Mouse (Mus musculus): ENCODE measurements around the gene Dctn1.

Dctn1 gene

GRCm38 (mm10) chr6:83166243-83166630 is 517 bp downstream of the Dctn1 start:
- no peak for DNase-seq (ENCODE audit: low read depth, low spot score)

DNA sequence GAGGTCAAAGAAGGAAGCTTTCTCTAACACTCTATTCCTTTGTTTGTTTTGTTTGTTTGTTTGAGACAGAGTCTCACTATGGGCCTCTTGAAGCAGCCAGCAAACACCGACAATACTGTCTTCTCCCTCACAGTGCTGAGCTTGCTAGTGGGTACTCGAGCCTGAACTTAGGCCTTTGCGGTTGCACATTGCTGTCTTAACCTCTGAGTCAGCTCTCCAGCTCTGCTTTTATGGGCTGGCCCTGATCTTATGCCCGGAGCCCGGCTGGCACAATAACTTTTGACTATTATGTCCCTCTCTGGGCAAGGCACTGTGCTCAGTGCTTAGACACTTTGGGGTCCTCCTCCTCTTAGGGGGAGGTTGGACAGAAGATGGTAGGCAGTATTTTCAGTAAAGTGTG is 4.2 kb downstream of the Dctn1 start:
- no peak for DNase-seq (ENCODE audit: low read depth, low spot score)

GRCm38 (mm10) chr6:83171063-83171462 is 5.3 kb downstream of the Dctn1 start:
- no peak for DNase-seq (ENCODE audit: low read depth, low spot score)

DNA sequence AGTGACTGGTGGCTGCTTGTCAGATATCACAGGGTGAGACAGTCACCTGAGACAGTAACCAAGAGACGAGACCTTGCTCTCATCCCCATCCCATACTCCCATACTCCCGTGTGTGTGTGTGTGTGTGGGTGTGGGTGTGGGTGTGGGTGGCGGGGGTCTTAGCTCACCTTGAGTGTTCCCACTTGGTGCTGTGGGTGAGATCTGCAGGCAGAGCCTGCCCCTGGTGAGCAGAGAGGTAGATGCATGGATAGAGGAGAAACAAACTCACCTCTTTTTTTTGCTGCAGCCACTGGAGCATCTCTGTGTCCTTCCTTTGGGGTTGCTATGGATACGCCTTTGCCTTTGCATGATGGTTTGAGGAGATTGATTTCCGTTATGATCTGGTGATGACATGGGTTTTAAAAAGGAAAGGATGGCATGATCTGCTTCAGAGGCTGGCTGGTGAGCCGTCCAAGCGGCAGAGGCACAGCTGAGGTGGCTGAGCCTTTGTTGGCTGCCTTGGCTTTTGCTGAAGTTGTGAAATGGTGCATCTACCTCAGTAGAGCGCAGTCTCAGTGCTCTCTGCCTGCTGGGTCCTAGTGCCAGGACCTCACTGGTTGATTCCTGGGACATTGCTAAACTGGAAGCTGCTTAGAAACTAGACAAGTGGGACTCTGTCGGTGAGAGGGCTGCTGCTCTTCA is 6.7 kb downstream of the Dctn1 start:
- no peak for DNase-seq (ENCODE audit: low read depth, low spot score)

- DNase-seq (ENCODE audit: low read depth, low spot score), result no peak
Measured at GRCm38 (mm10) chr6:83175996-83176395, 10.3 kb downstream of the Dctn1 start.

- peak; percentile 26 for DNase-seq (ENCODE audit: low read depth, low spot score)
Measured at GRCm38 (mm10) chr6:83179390-83180117, 13.8 kb downstream of the Dctn1 start.

DNA sequence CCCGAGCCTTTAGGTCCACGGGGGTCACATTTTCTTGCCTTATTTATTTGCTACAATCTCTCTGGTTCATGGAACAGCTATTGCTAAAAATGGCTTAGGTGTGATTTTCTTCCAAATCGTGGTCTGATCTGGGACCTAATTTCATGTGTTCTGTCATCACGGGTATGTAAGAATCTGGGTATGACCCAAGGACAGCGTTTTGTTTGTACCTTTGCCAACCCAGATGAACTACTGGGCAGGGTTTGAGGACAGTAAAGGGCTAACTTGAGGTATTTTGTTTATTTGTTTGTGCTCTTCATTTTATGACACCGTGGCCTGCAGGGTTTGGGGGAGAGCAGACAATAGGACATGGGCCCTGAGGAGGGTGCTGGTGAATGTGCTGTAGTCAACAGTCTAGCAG is 14.9 kb downstream of the Dctn1 start:
- DNase-seq (ENCODE audit: low read depth, low spot score), result no peak

GRCm38 (mm10) chr6:83184858-83185435 is 19.2 kb downstream of the Dctn1 start:
- no peak for DNase-seq (ENCODE audit: low read depth, low spot score)

DNA sequence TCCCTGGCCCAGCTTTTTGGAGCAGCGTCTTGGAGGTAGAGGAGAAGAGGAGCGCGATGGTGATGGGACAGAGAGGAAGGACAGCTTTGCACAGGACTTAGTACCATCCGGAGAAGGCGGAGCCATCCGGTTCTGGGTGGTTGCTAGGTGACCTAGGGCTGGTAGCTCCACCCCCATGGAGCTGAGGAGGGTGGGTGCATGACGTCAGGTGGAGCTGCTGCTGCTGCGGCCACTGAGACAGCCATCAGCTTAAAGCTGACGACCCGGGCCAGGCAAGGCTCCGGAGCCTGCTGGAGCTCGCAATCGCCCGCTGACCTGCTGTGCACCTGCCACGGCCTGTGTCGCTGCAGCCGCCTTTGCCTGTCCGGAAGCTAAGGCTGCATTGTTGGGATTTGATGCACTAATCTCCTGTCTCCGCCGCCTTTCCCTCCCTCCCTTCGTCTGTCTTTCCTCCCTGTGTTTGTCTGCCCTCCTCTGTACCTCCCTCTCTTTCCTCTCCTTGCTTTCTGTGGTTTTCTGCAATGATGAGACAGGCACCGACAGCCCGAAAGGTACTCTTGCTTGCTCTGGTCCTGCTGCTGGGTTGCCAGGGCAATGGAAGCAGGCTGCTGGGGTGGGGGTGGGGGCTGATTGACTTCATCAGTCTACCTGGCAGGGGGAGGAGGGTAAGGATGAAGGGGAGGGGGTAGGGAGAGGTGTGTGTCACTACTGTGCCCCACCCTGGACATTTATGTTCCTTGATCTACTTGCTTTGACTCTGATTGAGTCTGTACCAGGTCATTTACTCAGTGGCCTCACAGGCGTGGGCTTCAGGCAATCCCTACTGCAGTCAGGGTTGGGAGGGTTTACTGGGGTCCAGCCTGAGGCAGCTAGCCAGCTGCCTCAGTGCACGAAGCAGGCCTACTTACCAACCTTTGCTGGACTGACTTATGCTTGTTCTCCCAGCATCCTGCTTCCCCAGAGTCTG is 20.5 kb downstream of the Dctn1 start:
- peak; percentile 68 for DNase-seq (ENCODE audit: low read depth, low spot score)

DNA sequence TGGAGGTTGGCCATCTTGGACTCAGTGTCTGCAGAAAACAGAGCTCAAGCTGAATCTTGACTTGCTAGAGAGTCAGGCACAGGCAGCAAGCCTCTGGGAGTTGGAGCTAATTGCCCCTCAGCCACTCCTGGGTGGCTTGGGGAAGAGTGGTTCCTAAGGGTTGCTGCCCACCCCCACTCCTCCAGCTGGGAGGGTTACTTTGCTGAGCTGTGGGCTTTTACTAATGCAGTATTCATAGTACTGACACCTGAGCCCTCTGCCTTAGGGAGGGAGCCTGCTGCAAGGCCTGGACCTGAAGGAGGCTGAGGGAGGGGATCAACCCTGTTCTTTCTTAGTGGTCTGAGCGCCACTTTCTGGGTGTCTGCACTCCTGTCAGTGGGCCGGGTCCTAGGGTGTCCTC is 21.2 kb downstream of the Dctn1 start:
- no peak for DNase-seq (ENCODE audit: low read depth, low spot score)

DNA sequence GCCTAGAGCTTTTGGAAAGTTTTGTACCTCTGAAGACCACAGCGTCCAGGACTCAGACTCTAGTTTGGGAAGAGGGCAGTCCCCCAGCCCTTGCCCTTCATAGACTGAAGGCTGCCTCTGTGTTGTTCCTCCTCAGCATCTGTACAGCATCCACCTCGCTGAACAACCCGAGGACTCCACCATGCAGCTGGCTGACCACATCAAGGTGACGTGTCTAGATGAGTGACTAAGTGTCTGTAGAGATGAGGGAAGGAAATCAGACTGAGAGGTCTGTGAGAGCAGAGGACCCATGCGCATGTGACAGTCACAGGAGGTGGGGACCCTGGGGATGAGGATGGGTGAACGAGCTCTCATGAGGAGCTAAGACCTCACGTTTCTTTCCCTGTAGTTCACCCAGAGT is 27.9 kb downstream of the Dctn1 start:
- no peak for DNase-seq (ENCODE audit: low read depth, low spot score)

DNA sequence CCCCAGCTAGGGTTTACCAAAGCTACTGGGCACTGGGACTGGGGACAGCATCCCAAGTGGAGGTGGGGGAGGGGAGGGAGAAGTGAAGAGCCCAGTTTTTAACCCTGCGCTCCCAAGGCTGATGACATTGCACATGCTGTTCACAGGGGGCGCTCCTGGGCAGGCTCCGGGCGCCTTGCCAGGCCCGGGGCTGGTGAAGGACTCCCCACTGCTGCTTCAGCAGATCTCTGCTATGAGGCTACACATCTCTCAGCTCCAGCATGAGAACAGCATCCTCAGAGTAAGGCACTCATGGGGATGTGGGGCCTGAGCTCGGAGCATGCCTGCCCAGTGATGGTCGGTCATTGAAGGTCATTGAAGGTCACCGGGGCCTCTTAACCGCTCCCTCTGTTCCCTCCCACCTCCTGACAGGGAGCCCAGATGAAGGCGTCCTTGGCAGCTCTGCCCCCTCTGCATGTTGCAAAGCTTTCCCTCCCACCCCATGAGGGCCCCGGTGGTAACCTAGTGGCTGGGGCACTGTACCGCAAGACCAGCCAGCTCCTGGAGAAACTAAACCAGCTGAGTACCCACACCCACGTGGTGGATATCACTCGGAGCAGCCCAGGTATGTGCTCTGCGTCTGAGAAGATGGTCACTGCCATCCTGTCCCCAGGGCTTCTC is 31.8 kb downstream of the Dctn1 start:
- no peak for DNase-seq (ENCODE audit: low read depth, low spot score)

GRCm38 (mm10) chr6:83203320-83203719 is 37.6 kb downstream of the Dctn1 start:
- DNase-seq (ENCODE audit: low read depth, low spot score), result no peak

- no peak for DNase-seq (ENCODE audit: low read depth, low spot score)
Measured at GRCm38 (mm10) chr6:83205851-83206250, 40.1 kb downstream of the Dctn1 start.

DNA sequence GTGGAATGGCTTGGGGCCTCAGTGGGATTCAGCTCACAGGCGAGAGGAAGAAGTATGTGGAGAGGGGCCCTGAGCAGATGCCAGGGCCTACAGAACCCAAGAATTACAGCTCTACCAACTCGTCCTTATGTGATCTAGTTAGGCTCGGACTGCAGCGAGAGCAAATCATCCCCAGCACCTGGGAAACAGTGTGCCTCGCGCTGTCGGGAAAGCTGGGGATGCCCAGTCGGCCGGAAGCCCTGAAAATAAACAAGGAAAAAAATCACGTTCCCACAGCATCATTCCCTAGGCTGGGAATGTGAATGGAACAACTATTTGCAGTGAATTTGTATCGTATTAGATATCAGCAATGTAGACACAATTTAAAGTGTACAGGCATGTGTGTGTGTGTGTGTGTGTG is 40.6 kb downstream of the Dctn1 start:
- no peak for DNase-seq (ENCODE audit: low read depth, low spot score)

- DNase-seq (ENCODE audit: low read depth, low spot score), result no peak
Measured at GRCm38 (mm10) chr6:83207361-83208049, 41.8 kb downstream of the Dctn1 start.

DNA sequence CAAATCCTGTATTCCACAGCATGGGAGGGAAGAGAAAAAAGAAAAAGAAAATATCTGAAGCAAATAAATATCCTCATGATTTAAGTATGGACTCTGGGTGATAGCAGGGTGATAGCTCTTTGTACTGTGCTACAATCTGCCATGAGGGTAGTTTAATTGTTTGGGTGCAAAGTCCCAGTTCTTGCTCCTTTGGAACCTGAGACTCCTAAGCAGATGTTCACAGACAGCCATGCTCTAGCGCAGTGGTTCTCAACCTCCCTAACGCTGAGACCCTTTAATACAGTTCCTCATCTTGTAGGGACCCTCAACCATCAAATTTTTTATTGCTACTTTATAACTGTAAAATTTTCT is 42.3 kb downstream of the Dctn1 start:
- DNase-seq (ENCODE audit: low read depth, low spot score), result no peak

- no peak for DNase-seq (ENCODE audit: low read depth, low spot score)
Measured at GRCm38 (mm10) chr6:83210495-83210894, 44.8 kb downstream of the Dctn1 start.

GRCm38 (mm10) chr6:83211526-83211925 is 45.8 kb downstream of the Dctn1 start:
- DNase-seq (ENCODE audit: low read depth, low spot score), result no peak

- peak; percentile 36 for DNase-seq (ENCODE audit: low read depth, low spot score)
Measured at GRCm38 (mm10) chr6:83215002-83215666, 49.4 kb downstream of the Dctn1 start.

Measured in brain, embryonic 18.5 days (tissue).